Mouse (Mus musculus) left cerebral cortex, adult 11 months (tissue): Measurements from ENCODE around the gene Gpr45.
A peak's percentile ranks its signal among the peaks of the same experiment; 100 is the strongest.
"Not testable (repeated sequence)": the region's sequence is repeated elsewhere in the genome, so short reads cannot be mapped to it uniquely, and the experiment has no call there.

ENCODE experiments used
- DNase-seq: peaks from one replicate; pipeline ENCODE4 v3.0.0; 2022; ENCODE audit warnings: low spot score

Gpr45 gene

GRCm38 (mm10) chr1:42952734-42953481 lies at the start of gene Gpr45:
Gene Gpr45 (plus strand): TSS chr1:42952872.
- peak; percentile 28 for DNase-seq

- DNase-seq: no peak
These were observed 47.5 kb upstream of the Gpr45 start for GRCm38 (mm10) chr1:42905148-42905547.

- peak; percentile 15 for DNase-seq
These were observed 46.0 kb upstream of the Gpr45 start for GRCm38 (mm10) chr1:42906696-42907095.

- DNase-seq: no peak
These were observed 45.5 kb upstream of the Gpr45 start for GRCm38 (mm10) chr1:42907153-42907552.

- peak; percentile 36 for DNase-seq
These were observed 37.6 kb upstream of the Gpr45 start for GRCm38 (mm10) chr1:42915062-42915461.

- DNase-seq: no peak
These were observed 36.0 kb upstream of the Gpr45 start for GRCm38 (mm10) chr1:42916719-42917118.

- no peak for DNase-seq
These were observed 34.8 kb upstream of the Gpr45 start for GRCm38 (mm10) chr1:42917908-42918307.

GRCm38 (mm10) chr1:42923924-42924323 lies 28.7 kb upstream of the Gpr45 start:
- DNase-seq: no peak

GRCm38 (mm10) chr1:42933613-42934012 lies 19.1 kb upstream of the Gpr45 start:
- no peak for DNase-seq

GRCm38 (mm10) chr1:42948486-42948885 lies 4.2 kb upstream of the Gpr45 start:
- no peak for DNase-seq

- no peak for DNase-seq
These were observed 780 bp downstream of the Gpr45 start for GRCm38 (mm10) chr1:42953482-42953822.

- DNase-seq: no peak
These were observed 4.2 kb downstream of the Gpr45 start for GRCm38 (mm10) chr1:42956828-42957227.

- no peak for DNase-seq
These were observed 30.6 kb downstream of the Gpr45 start for GRCm38 (mm10) chr1:42983082-42983771.

- no peak for DNase-seq
These were observed 31.4 kb downstream of the Gpr45 start for GRCm38 (mm10) chr1:42984119-42984518.

- DNase-seq: no peak
These were observed 36.3 kb downstream of the Gpr45 start for GRCm38 (mm10) chr1:42988996-42989395.

- DNase-seq: peak; percentile 18
These were observed 53.4 kb downstream of the Gpr45 start for GRCm38 (mm10) chr1:43006051-43006514.

GRCm38 (mm10) chr1:43006524-43006923 lies 53.9 kb downstream of the Gpr45 start:
- DNase-seq: no peak

- no peak for DNase-seq
These were observed 57.8 kb downstream of the Gpr45 start for GRCm38 (mm10) chr1:43010461-43010860.

- DNase-seq: not testable (repeated sequence)
These were observed 62.5 kb downstream of the Gpr45 start for GRCm38 (mm10) chr1:43015153-43015685.

- DNase-seq: no peak
These were observed 83.3 kb downstream of the Gpr45 start for GRCm38 (mm10) chr1:43036014-43036413.

GRCm38 (mm10) chr1:43042271-43042670 lies 89.6 kb downstream of the Gpr45 start:
- no peak for DNase-seq

- DNase-seq: no peak
These were observed 92.7 kb downstream of the Gpr45 start for GRCm38 (mm10) chr1:43045204-43045982.
